Mouse (Mus musculus) right cerebral cortex, postnatal 4 days (tissue): Measurements from ENCODE around the gene Cox7a2l.

Source experiments
- DNase-seq: peaks from one replicate; pipeline ENCODE4 v3.0.0-alpha.2; 2022

The Cox7a2l gene

DNA sequence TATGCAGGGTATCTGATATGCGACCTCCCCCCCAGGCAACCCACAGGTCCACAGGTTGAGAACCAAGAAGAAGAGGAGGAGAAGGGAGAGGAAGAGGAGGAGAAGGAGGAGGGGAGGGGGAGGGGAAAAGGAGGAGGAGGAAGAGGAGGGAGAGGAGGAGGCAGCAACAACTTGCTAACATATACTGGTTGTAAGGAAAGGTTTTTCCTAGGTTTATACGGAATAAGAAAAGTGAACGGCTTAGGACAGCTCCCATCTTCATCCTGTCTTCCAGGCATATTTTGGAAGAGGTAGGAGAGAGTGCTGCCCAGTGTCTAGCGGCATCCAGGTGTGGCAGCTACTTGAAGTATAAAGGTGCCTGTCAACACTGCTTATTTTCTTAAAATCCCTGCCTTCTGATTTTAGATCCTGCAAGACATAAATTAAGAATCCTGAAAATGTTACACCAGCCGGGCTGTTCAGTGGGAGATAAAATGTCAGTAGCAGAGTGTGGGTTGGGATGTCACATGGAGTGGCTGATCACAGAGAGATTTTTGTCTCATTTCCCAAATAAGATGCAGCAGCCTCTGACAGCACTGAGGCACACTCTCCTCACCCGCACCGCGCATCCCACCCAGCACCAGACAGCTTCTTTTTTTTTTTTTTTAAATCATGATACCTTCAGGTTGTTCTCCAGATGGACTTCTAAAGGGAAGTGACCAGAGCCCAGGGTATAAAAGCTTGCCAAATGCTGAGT, at the start of gene Cox7a2l:
TSS of gene Cox7a2l (minus strand) at position 51 of the 736 bp plus-strand sequence.
- no peak for DNase-seq

DNA sequence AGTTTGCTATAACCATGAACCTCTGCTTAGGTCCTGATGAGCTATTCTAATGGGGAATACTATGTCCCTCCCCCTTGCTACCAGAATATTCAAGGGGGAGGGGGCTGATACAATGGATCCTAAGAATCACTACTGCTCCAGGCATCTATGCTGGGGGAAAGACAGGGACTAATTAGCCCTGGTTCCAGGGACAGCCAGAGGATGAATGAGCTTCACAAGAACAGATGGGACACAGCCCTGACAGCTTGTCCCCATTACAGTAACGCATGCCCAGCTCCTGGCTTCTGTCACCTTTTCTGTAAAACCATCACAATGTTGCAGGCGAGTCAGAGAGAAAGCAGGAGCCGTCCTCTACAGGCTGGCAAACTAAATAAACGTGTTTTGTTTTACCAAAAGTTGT, 48.4 kb upstream of the Cox7a2l start:
- DNase-seq, result no peak

DNA sequence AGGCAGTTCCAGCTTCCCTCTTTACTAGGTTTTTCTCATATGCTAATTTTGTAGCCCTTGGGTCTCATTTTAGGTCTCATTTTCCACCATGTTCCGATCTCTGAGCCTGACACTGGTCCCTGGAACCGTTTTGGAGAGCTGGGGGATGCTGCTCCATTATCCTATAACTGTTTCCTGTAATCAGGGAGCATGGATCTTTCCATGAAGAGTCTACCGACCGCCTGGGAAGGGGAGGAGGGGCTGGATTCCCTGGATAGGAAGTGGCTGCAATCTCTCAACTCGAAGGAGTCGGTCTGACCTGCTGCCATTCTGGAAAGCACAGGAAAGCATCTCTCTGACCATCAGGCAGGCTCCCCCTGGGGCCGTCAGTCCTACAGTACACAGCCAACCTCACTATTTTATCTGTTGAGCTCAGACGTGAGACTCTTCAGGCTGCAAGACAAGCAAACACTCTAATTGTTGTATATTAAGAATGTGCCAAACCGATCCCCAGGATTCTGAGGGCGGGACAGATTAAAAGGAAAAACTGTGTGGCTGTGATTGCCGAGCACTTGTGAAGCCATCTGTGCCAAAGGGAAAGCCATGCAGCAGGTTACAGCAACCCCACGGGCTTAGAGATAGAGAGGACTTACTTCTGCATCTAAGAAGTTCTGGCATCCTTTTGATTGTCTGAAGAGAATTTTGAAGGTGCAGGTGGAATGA, 47.1 kb upstream of the Cox7a2l start:
- DNase-seq, result no peak

GRCm38 (mm10) chr17:83563703-83564111, 46.6 kb upstream of the Cox7a2l start:
- DNase-seq, result peak; percentile 48

GRCm38 (mm10) chr17:83562153-83563010, 45.3 kb upstream of the Cox7a2l start:
- DNase-seq, result no peak

DNA sequence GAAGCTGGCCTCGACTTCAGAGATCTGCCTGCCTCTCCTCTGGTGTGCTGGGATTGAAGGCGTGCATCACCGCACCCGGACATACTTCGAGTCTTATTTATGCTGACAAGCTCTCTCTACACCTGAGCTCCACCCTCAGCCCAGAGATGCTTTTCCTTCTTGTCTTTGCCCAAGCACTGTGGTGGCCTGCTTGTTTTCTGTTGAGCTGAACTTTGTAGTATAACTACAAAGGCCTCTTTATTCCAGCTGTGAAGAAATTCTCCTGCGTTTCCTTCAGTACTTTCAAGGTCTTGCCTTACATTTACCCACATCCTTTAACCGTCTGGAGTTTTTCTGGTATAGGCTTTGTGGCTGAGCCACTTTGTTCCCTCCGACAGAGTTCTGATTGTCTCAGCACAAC, 42.0 kb upstream of the Cox7a2l start:
- DNase-seq, result no peak

DNA sequence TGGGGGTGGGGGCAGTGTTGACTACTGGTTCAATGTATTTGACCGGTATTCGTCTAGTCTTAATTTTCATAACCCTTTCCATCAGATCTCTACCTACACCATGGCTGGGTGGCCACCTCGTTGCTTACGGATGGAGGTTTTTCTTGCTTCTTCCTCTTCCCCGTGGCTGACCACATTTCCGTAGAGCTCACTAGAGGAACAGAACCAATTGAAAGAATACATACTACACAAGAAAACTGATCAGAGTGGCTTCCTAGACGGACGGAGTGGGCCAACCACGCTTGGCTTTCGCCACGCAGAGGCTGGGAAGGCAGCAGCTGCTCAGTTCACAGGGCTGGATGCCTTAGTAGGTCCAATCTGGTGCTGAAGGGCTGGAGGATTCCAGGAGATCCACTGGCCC, 38.7 kb upstream of the Cox7a2l start:
- no peak for DNase-seq

DNA sequence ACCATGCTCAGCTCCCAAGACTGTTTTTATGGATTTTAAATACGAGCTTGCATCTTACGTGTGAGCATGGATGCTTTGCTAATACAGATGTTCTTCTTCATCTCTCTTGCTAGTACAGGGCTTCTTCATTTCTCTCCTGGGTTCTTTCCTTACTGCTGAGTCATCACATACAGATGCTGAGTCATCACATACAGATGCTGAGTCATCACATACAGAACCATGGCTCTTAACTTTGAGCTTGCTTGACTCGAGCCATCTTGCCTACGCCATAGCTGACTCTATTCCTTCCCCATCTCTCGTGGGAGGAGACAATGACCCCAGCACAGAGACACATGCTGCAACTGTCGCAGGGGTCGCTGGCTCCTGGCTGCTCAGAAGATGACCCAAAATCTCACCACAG, 37.9 kb upstream of the Cox7a2l start:
- no peak for DNase-seq

GRCm38 (mm10) chr17:83548501-83549233, 31.5 kb upstream of the Cox7a2l start:
- DNase-seq, result peak; percentile 29

DNA sequence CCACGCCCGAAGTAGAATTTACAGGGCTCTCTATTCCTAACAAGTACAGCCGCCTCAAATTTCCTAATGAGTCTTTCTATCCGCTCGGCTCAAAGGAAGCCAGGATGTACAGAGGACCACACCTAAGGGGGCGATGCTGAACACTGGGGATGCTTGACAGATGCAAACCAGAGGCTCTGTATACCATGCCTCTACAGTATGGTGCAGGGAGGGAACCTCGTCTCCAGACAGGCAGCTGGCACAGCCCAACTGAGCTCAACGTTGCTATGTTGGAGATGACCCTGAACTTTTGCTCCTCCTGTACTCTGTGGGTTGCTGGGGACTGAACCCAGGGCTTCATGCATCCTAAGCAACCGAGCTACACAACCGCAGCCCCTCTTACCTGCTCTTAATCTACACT, 30.0 kb upstream of the Cox7a2l start:
- DNase-seq, result no peak

GRCm38 (mm10) chr17:83545756-83546742, 28.9 kb upstream of the Cox7a2l start:
- DNase-seq, result no peak

DNA sequence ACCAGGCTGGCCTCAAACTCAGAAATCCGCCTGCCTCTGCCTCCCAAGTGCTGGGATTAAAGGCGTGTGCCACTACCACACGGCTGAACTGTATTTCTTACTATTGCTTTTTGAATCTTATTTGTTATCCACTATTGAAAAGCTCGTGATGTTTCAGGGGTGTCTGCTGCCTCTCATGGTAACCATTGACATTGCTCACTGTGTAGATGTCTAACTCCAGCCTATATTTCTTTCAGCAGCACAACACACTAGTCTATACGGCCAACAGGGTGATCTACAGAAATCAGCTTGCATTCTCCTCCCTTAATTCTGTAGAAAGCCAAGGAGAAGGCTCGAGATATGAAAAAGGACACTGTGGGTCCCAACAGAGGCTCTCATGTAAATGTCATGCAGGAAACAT, 28.1 kb upstream of the Cox7a2l start:
- DNase-seq, result no peak

DNA sequence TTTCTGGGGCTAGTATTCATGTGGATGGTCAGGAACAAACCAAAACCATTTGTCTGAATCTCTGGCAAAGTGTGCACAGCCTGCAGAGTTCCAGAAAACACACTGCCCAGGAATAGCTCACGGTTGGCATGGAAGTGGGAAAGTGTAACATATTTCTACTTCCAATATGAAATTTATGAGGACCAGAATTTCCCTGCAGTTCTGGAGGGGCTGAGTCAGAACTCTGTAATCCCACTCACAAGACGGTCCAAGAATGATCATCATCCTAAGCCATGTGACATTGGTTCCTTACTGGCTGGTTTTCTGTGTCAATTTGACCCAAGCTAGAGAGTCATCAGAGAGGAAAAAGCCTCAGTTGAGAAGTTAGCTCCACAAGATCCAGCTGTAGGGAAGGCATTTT, 25.3 kb upstream of the Cox7a2l start:
- DNase-seq, result no peak

DNA sequence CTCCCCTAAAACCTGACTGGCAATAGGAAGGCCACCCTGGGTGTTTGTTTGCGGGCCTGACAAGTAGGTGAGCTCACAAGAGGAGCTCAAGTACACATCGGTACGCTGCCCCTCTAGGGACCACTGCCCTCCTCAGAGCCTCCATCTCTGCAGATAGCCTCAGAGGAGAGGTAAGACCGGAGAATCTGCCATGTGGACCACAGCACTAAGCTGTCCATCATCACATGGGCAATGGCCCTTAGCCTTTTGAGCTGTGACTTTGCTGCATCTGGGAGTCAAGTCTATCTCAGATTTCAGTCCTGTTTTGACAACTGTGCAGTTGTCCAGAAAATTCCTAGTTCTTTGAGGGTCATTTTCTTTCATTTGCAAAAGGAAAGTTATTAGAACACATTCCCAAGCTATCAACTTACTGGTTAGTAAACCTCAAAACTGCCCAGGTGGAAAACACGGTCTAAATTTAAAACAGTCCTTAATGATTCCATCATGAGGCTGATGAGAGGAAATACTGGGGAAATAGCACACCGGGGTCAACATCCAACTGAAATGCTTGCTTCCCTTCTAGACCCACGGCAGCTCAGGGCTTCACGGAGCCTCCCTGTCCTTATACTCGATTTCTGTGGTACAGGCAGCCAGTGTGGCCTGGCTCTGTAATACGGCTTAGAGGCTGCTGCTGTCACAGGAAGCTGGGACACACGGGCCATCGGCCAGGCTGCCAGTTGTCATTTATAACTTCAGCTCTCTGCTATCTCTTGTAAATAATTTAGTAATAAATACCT, 22.3 kb upstream of the Cox7a2l start:
- no peak for DNase-seq

DNA sequence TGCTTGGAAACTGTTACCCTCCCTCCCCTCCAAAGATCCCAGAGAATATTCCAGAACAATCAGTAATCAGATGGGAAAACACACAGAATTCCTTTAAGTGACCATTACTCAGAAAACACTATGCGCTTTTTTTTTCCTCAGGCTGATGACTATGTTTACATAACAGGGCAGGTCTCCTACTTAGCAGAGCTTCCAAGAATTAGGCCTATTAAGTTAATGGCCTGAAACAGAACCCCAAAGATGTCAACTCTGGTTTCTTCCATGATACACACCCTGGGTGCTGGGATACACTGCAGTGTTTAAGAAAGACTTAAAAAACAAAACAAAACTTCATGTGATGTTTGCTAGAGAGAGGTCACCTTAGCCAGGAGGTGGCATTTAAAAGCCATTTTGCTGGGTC, 21.6 kb upstream of the Cox7a2l start:
- DNase-seq, result no peak

- no peak for DNase-seq
These were observed 21.0 kb upstream of the Cox7a2l start for GRCm38 (mm10) chr17:83538141-83538540.

GRCm38 (mm10) chr17:83533150-83533549, 16.0 kb upstream of the Cox7a2l start:
- no peak for DNase-seq

- DNase-seq, result no peak
These were observed 10.7 kb upstream of the Cox7a2l start for GRCm38 (mm10) chr17:83527651-83528381.

GRCm38 (mm10) chr17:83526624-83527532, 9.7 kb upstream of the Cox7a2l start:
- DNase-seq, result no peak
